Mouse (Mus musculus) neural tube, embryonic 12.5 days (tissue): ENCODE measurements around the gene Castor1. TPM values are rescaled to one million over a fixed set of nuclear protein-coding genes. Genes with fewer than 3 reads are reported as not detected.

Source experiments
- polyA plus RNA-seq: library from polyadenylated mRNA; unstranded; fragments of >200 nt; fragmentation: Nextera tagmentation; extraction: Ambion mirVana; gene quantifications from 2 replicates; pipeline ENCODE4 v1.2.1, GENCODE M21; 2016

The Castor1 gene
- polyA plus RNA-seq, 1 experiment from 2014 or later, result 2.3 TPM

Other genes with a start within 250 kb of the Castor1 start
- gene 4930556J24Rik, start 241.4 kb upstream of the Castor1 start, polyA plus RNA-seq, result 0.28 and 0.49 TPM in 2 replicates
- gene Gal3st1, start 234.6 kb upstream of the Castor1 start, polyA plus RNA-seq, result 2.5 and 3.0 TPM in 2 replicates
- 0.06 TPM in 1 of 2 replicates, not detected in the other for gene Sec14l4, start 186.8 kb upstream of the Castor1 start, polyA plus RNA-seq
- gene Sec14l3, start 153.4 kb upstream of the Castor1 start, polyA plus RNA-seq, result not detected in 2 replicates
- 4.5 and 5.6 TPM in 2 replicates for gene Mtfp1, start 122.8 kb upstream of the Castor1 start, polyA plus RNA-seq
- gene Sec14l2, start 94.8 kb upstream of the Castor1 start, polyA plus RNA-seq, result 2.3 and 3.1 TPM in 2 replicates
- gene Rnf215, start 83.0 kb upstream of the Castor1 start, polyA plus RNA-seq, result 40.0 and 41.2 TPM in 2 replicates
- 7.6 and 8.3 TPM in 2 replicates for gene Ccdc157, start 57.9 kb upstream of the Castor1 start, polyA plus RNA-seq
- gene Sf3a1, start 57.9 kb upstream of the Castor1 start, polyA plus RNA-seq, result 65.7 and 70.1 TPM in 2 replicates
- 26.9 and 27.7 TPM in 2 replicates for gene Tbc1d10a, start 31.4 kb upstream of the Castor1 start, polyA plus RNA-seq
- not detected in 2 replicates for gene Osm, start 18.2 kb downstream of the Castor1 start, polyA plus RNA-seq
- gene Lif, start 39.3 kb downstream of the Castor1 start, polyA plus RNA-seq, result not detected in 2 replicates
- 0.14 TPM in 1 of 2 replicates, not detected in the other for gene Hormad2, start 222.9 kb downstream of the Castor1 start, polyA plus RNA-seq